Mouse (Mus musculus) myocyte (in vitro differentiated cells): ENCODE measurements at regions not wholly inside any gene's neighbourhood (a gene's known extent, or its start where the extent isn't known, plus 50 kb on each side); places are given as distances from the start of the nearest gene placed in this dataset.

ENCODE experiments used
- CEBPB ChIP-seq: IDR thresholded peaks from 2 replicates; pipeline ENCODE4 v1.6.1; 2011; ENCODE audit warnings: mild to moderate bottlenecking, moderate library complexity; ENCODE audit not compliant: poor library complexity, insufficient read depth, severe bottlenecking
- E2F4 ChIP-seq: IDR thresholded peaks from one replicate; pipeline ENCODE4 v1.6.1; 2011; ENCODE audit warnings: mild to moderate bottlenecking, control low read depth, moderate library complexity; ENCODE audit not compliant: insufficient read depth
- MAX ChIP-seq: IDR thresholded peaks from one replicate; pipeline ENCODE4 v1.6.1; 2011; ENCODE audit warnings: low read depth, mild to moderate bottlenecking, control low read depth
- MYOD1 ChIP-seq, 3 experiments: IDR thresholded peaks; one replicate each; pipeline ENCODE4 v1.6.1; 2011; ENCODE audit warnings: control low read depth in 2 of 3, low read depth in 2 of 3, mild to moderate bottlenecking in 2 of 3, moderate library complexity in 1 of 3; ENCODE audit not compliant: insufficient read length in 2 of 3, control insufficient read depth in 1 of 3
- POLR2A ChIP-seq: IDR thresholded peaks from one replicate; pipeline ENCODE4 v1.6.1; 2011; ENCODE audit warnings: low read depth, mild to moderate bottlenecking, control low read depth, moderate library complexity; ENCODE audit not compliant: insufficient read length
- TCF12 ChIP-seq: IDR thresholded peaks from one replicate; pipeline ENCODE4 v1.6.1; 2011; ENCODE audit warnings: mild to moderate bottlenecking, control low read depth; ENCODE audit not compliant: poor library complexity, insufficient read depth, severe bottlenecking
- USF1 ChIP-seq: IDR thresholded peaks from one replicate; pipeline ENCODE4 v1.6.1; 2011; ENCODE audit warnings: low read depth, mild to moderate bottlenecking, control low read depth, moderate library complexity

DNA sequence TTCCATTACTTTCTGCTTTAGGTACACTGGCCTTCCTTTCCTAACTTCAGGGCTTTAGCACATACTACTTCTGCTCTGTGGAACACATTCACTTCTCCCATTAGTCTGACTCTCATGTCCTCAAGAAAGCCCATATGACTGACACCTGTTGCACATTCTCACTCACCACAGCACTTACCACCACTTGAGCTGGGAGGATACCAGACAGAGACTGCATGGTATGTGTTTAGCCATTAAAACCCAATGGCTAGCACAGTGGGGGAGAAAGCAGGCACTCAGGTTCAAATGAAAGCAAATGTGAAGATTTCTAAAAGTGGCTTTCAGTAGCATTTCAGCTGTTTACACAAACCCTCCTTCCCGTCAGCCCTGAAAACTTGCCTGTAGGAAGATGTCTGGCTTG lies 113.6 kb upstream of the Ncam1 start:
- TF ChIP-seq USF1 (no peak), POLR2A (no peak), MAX (no peak), E2F4 (no peak), TCF12 (peak; percentile 71), MYOD1 (IDR thresholded peaks at IDR 0.05; ENCODE audit: control insufficient read depth in 1 of 3, insufficient read length in 2 of 3, low read depth in 2 of 3) (peak; percentile 77 to 91 (median 86)), CEBPB (0 out of 2 replicates have a peak, but pooled peaks have one; percentile 8)
